Mouse (Mus musculus) stomach, embryonic 14.5 days (tissue): ENCODE measurements at regions not wholly inside any gene's neighbourhood (a gene's known extent, or its start where the extent isn't known, plus 50 kb on each side); places are given as distances from the start of the nearest gene placed in this dataset.

Experiments
- ATAC-seq: fragments of 200-750 bp; cut with Nextera tagmentation; 2 replicates; pipeline ENCODE4 v1.8.0; 2017; ENCODE audit warnings: low read depth, moderate TSS enrichment; ENCODE audit not compliant: insufficient number of reproducible peaks, insufficient read depth, low FRiP score
- H3K27ac ChIP-seq: fragments of 300-500 bp; sonication (generic); 2 replicates; pipeline ENCODE4 v1.5.1; 2014; ENCODE audit warnings: mild to moderate bottlenecking, low read length, moderate library complexity, mixed read lengths
- H3K27me3 ChIP-seq: fragments of 300-500 bp; sonication (generic); 2 replicates; pipeline ENCODE4 v1.6.1; 2014; ENCODE audit warnings: low read length, control low read depth, mixed read lengths; ENCODE audit not compliant: control insufficient read depth, insufficient read depth
- H3K36me3 ChIP-seq: fragments of 300-500 bp; sonication (generic); 2 replicates; pipeline ENCODE4 v1.6.1; 2014; ENCODE audit warnings: mild to moderate bottlenecking, control low read depth, low read length, moderate library complexity, mixed read lengths; ENCODE audit not compliant: control insufficient read depth, insufficient read depth
- H3K4me1 ChIP-seq: fragments of 300-500 bp; sonication (generic); 2 replicates; pipeline ENCODE4 v1.6.1; 2014; ENCODE audit warnings: low read length, control low read depth, mixed read lengths; ENCODE audit not compliant: control insufficient read depth, insufficient read depth
- H3K4me2 ChIP-seq: fragments of 300-500 bp; sonication (generic); replicated peaks from 2 replicates; pipeline ENCODE4 v1.6.1; 2014; ENCODE audit warnings: low read depth, low read length, control low read depth
- H3K4me3 ChIP-seq: fragments of 300-500 bp; sonication (generic); 2 replicates; pipeline ENCODE4 v1.5.1; 2014; ENCODE audit warnings: low read depth, low read length, control low read depth
- H3K9ac ChIP-seq: fragments of 300-500 bp; sonication (generic); replicated peaks from 2 replicates; pipeline ENCODE4 v1.6.1; 2014; ENCODE audit warnings: low read depth, mild to moderate bottlenecking, control low read depth, low read length, moderate library complexity, mixed read lengths
- H3K9me3 ChIP-seq: fragments of 300-500 bp; sonication (generic); 2 replicates; pipeline ENCODE4 v1.6.1; 2016; ENCODE audit warnings: low read depth, low read length, control low read depth; ENCODE audit not compliant: control insufficient read depth
- WGBS: fragments of 180-500 bp; shearing (Covaris S2); extraction: QIAGEN DNeasy Blood & Tissue Kit; methylation state at CpG from one replicate; pipeline ENCODE4 v1.1.7; 2014; 5-methylcytosine and 5-hydroxymethylcytosine counted together

GRCm38 (mm10) chr3:45523281-45523680 is 145.1 kb downstream of the Pcdh10 start:
- ATAC-seq = no peak; the same call in 1 of the 2 replicates
- H3K4me2 ChIP-seq = no peak overlapping the region
- no peak overlapping the region for H3K4me3 ChIP-seq
- no peaks in the 10 kb centered on the region for H3K4me1 ChIP-seq
- no peaks in the 10 kb centered on the region for H3K36me3 ChIP-seq
- 40% methylated on average over 4 of the region's 4 CpGs for WGBS
- no peaks in the 10 kb centered on the region for H3K27me3 ChIP-seq
- H3K9me3 ChIP-seq = no peaks in the 10 kb centered on the region
- no peak overlapping the region for H3K27ac ChIP-seq
- no peak overlapping the region for H3K9ac ChIP-seq

- Histone ChIP-seq H3K4me1 (no peaks in the 10 kb centered on the region), H3K27me3 (no peaks in the 10 kb centered on the region), H3K9me3 (no peaks in the 10 kb centered on the region), H3K27ac (no peak overlapping the region), H3K36me3 (no peaks in the 10 kb centered on the region), H3K4me3 (no peak overlapping the region), H3K4me2 (no peak overlapping the region), H3K9ac (no peak overlapping the region)
- no peak for ATAC-seq
- 90% methylated on average over 3 of the region's 3 CpGs for WGBS
These were observed 168.9 kb downstream of the Pcdh10 start for GRCm38 (mm10) chr3:45547091-45547490.

- 21% methylated on average over 1 of the region's 1 CpGs for WGBS
- no peaks in the 10 kb centered on the region for H3K27me3 ChIP-seq
- H3K27ac ChIP-seq = no peak overlapping the region
- ATAC-seq = no peak
- no peak overlapping the region for H3K4me3 ChIP-seq
- no peaks in the 10 kb centered on the region for H3K4me1 ChIP-seq
- H3K4me2 ChIP-seq = no peak overlapping the region
- H3K9me3 ChIP-seq = no peaks in the 10 kb centered on the region
- no peak overlapping the region for H3K9ac ChIP-seq
- H3K36me3 ChIP-seq = no peaks in the 10 kb centered on the region
These were observed 177.5 kb downstream of the Pcdh10 start for GRCm38 (mm10) chr3:45555736-45556135.

- 96% methylated on average over 1 of the region's 1 CpGs for WGBS
- Histone ChIP-seq H3K9me3 (no peaks in the 10 kb centered on the region), H3K36me3 (no peaks in the 10 kb centered on the region), H3K4me3 (no peak overlapping the region), H3K27me3 (no peaks in the 10 kb centered on the region), H3K9ac (no peak overlapping the region), H3K4me2 (no peak overlapping the region), H3K27ac (no peak overlapping the region), H3K4me1 (no peaks in the 10 kb centered on the region)
- no peak for ATAC-seq
These were observed 194.8 kb downstream of the Pcdh10 start for GRCm38 (mm10) chr3:45572995-45573394.

GRCm38 (mm10) chr3:45577035-45577434 is 198.8 kb downstream of the Pcdh10 start:
- no peak for ATAC-seq

GRCm38 (mm10) chr3:45593561-45593960 is 215.4 kb downstream of the Pcdh10 start:
- ATAC-seq = no peak

More at GRCm38 (mm10) chr3:45577035-45577434, 198.8 kb downstream of the Pcdh10 start:
- Histone ChIP-seq H3K36me3 (no peaks in the 10 kb centered on the region), H3K27ac (no peak overlapping the region), H3K27me3 (no peaks in the 10 kb centered on the region), H3K4me3 (no peak overlapping the region), H3K4me2 (no peak overlapping the region), H3K9ac (no peak overlapping the region), H3K4me1 (no peaks in the 10 kb centered on the region), H3K9me3 (no peaks in the 10 kb centered on the region)
- 91% methylated on average over 1 of the region's 1 CpGs for WGBS

GRCm38 (mm10) chr3:45602278-45602677 is 224.1 kb downstream of the Pcdh10 start:
- 84% methylated on average over 2 of the region's 2 CpGs for WGBS
- no peak overlapping the region for H3K27ac ChIP-seq
- ATAC-seq = no peak
- H3K9ac ChIP-seq = no peak overlapping the region
- no peaks in the 10 kb centered on the region for H3K4me1 ChIP-seq
- no peak overlapping the region for H3K4me2 ChIP-seq
- H3K4me3 ChIP-seq = no peak overlapping the region
- H3K27me3 ChIP-seq = no peaks in the 10 kb centered on the region
- H3K9me3 ChIP-seq = no peaks in the 10 kb centered on the region
- no peaks in the 10 kb centered on the region for H3K36me3 ChIP-seq

More at GRCm38 (mm10) chr3:45593561-45593960, 215.4 kb downstream of the Pcdh10 start:
- Histone ChIP-seq H3K4me1 (no peaks in the 10 kb centered on the region), H3K4me3 (no peak overlapping the region), H3K9ac (no peak overlapping the region), H3K4me2 (no peak overlapping the region), H3K27ac (no peak overlapping the region), H3K9me3 (no peaks in the 10 kb centered on the region), H3K27me3 (no peaks in the 10 kb centered on the region), H3K36me3 (no peaks in the 10 kb centered on the region)
- WGBS = 26% methylated on average over 1 of the region's 1 CpGs

- Histone ChIP-seq H3K9ac (no peak overlapping the region), H3K27ac (no peak overlapping the region), H3K36me3 (no peaks in the 10 kb centered on the region), H3K9me3 (no peaks in the 10 kb centered on the region), H3K4me2 (no peak overlapping the region), H3K4me3 (no peak overlapping the region), H3K27me3 (no peaks in the 10 kb centered on the region), H3K4me1 (no peaks in the 10 kb centered on the region)
- no peak for ATAC-seq
- 36% methylated on average over 5 of the region's 5 CpGs for WGBS
These were observed 225.0 kb downstream of the Pcdh10 start for GRCm38 (mm10) chr3:45603151-45603550.

- no peak overlapping the region for H3K27ac ChIP-seq
- ATAC-seq = no peak
- H3K4me2 ChIP-seq = no peak overlapping the region
- H3K4me3 ChIP-seq = no peak overlapping the region
- no peaks in the 10 kb centered on the region for H3K9me3 ChIP-seq
- no peaks in the 10 kb centered on the region for H3K36me3 ChIP-seq
- H3K4me1 ChIP-seq = no peaks in the 10 kb centered on the region
- no peak overlapping the region for H3K9ac ChIP-seq
- no peaks in the 10 kb centered on the region for H3K27me3 ChIP-seq
These were observed 242.5 kb downstream of the Pcdh10 start for GRCm38 (mm10) chr3:45620729-45621128.
